Comparison of ENCODE assay signal across 12 mouse cellular contexts in genomic region chr11:60422046-60422668, GRCm38 (mm10). TPM values are rescaled to one million over a fixed set of nuclear protein-coding genes. Genes with fewer than 3 reads are reported as not detected.
A peak's percentile ranks its signal among the peaks of the same experiment; 100 is the strongest.
DNase-seq lines count a peak whose midpoint lies in the region; ATAC-seq and TF ChIP-seq lines count a peak whose summit lies in the region.
"Had no signal": no experiment of that assay in that cellular context is flagged by ENCODE, and none has a peak within 500 bp of the region (broad histone marks: within the 10 kb centered on the region; RNA-seq: fewer than 3 reads in every experiment).

No protein-coding gene starts in this region.

- H3K27ac ChIP-seq in forebrain, postnatal 0 days (ENCODE audit: low read depth, low read length) = no peak overlapping the region
- no peak overlapping the region for H3K27ac ChIP-seq in forebrain, embryonic 15.5 days (replicated peaks)
- H3K27ac ChIP-seq: hindbrain, embryonic 14.5 days had no signal

- no peak overlapping the region for H3K9ac ChIP-seq in forebrain, postnatal 0 days
- H3K9ac ChIP-seq in forebrain, embryonic 15.5 days (replicated peaks) = no peak overlapping the region
- H3K9ac ChIP-seq: hindbrain, embryonic 14.5 days had no signal

- H3K27me3 ChIP-seq in forebrain, postnatal 0 days (ENCODE audit: insufficient read depth, low read length) = no peaks in the 10 kb centered on the region
- H3K27me3 ChIP-seq in forebrain, embryonic 15.5 days = no peaks in the 10 kb centered on the region

- no peak for ATAC-seq in forebrain, postnatal 0 days
- ATAC-seq in forebrain, embryonic 15.5 days (replicated peaks) = no peak
- ATAC-seq: forebrain, embryonic 16.5 days had no signal

- DNase-seq in forebrain, postnatal 0 days = no peak
- peak; percentile 15 for DNase-seq in lung, postnatal 36 days
- no peak for DNase-seq in lung, postnatal 25 days (ENCODE audit: low spot score)
- peak; percentile 16 for DNase-seq in MEL-GATA-1-ER (ENCODE audit: extremely low read depth, low read depth)
- peak; percentile 38 for DNase-seq in retina, embryonic 14.5 days (ENCODE audit: low spot score)
- DNase-seq in spleen, postnatal 10 days (ENCODE audit: low spot score in 2 of 2) = no peak
- no peak for DNase-seq in spleen, adult 18-20 months
- DNase-seq: lung, postnatal 14 days had no signal

- H3K4me1 ChIP-seq in forebrain, postnatal 0 days (ENCODE audit: insufficient read depth) = peaks cover 13% of the 10 kb centered on the region
- H3K4me1 ChIP-seq in forebrain, embryonic 15.5 days = peaks cover 19% of the 10 kb centered on the region

- H3K4me2 ChIP-seq in forebrain, postnatal 0 days (ENCODE audit: low read depth) = no peak overlapping the region
- no peak overlapping the region for H3K4me2 ChIP-seq in forebrain, embryonic 15.5 days (replicated peaks)
- H3K4me2 ChIP-seq: heart, embryonic 11.5 days; hindbrain, embryonic 14.5 days had no signal

- peak; percentile 38 for TF ChIP-seq CTCF in forebrain, postnatal 0 days (IDR thresholded peaks at IDR 0.05; ENCODE audit: low read depth)

- H3K4me3 ChIP-seq in forebrain, postnatal 0 days (ENCODE audit: low read depth, low read length) = no peak overlapping the region
- H3K4me3 ChIP-seq in forebrain, embryonic 15.5 days = no peak overlapping the region

- H3K36me3 ChIP-seq in forebrain, postnatal 0 days (ENCODE audit: insufficient read depth) = 0 out of 2 replicates have a peak, but pooled peaks cover 8% of the 10 kb centered on the region
- peaks cover 3% of the 10 kb centered on the region; the same call in 1 of the 2 replicates for H3K36me3 ChIP-seq in forebrain, embryonic 15.5 days

- H3K9me3 ChIP-seq in forebrain, postnatal 0 days (ENCODE audit: low read length) = no peaks in the 10 kb centered on the region
- H3K9me3 ChIP-seq in forebrain, embryonic 15.5 days = no peaks in the 10 kb centered on the region

- 65% methylated on average over 6 of the region's 6 CpGs for WGBS in forebrain, postnatal 0 days
- 62% methylated on average over 6 of the region's 6 CpGs for WGBS in forebrain, embryonic 15.5 days

RNA-seq across cellular contexts. Expression of gene Atpaf2, which starts 3.9 kb away (rescaled TPM):
- total RNA-seq in forebrain, postnatal 0 days (2014; rRNA removed) = 32.5 and 34.5 TPM in 2 replicates
- 38.2 and 50.8 TPM in 2 replicates for polyA plus RNA-seq in forebrain, postnatal 0 days (2015; fragmentation: Nextera tagmentation; extraction: Ambion mirVana)
- polyA plus RNA-seq in forebrain, embryonic 15.5 days (2015; fragmentation: Nextera tagmentation; extraction: Ambion mirVana) = 49.8 and 49.9 TPM in 2 replicates

RNA-seq across cellular contexts. Expression of gene Gid4, which starts 5.2 kb away (rescaled TPM):
- total RNA-seq in forebrain, postnatal 0 days (2014; rRNA removed) = 30.8 and 35.7 TPM in 2 replicates
- polyA plus RNA-seq in forebrain, postnatal 0 days (2015; fragmentation: Nextera tagmentation; extraction: Ambion mirVana) = 14.8 and 22.6 TPM in 2 replicates
- 27.0 and 27.8 TPM in 2 replicates for polyA plus RNA-seq in forebrain, embryonic 15.5 days (2015; fragmentation: Nextera tagmentation; extraction: Ambion mirVana)

RNA-seq across cellular contexts. Expression of gene Drg2, which starts 32.2 kb away (rescaled TPM):
- total RNA-seq in forebrain, postnatal 0 days (2014; rRNA removed) = 78.1 and 82.6 TPM in 2 replicates
- 79.3 and 83.8 TPM in 2 replicates for polyA plus RNA-seq in forebrain, postnatal 0 days (2015; fragmentation: Nextera tagmentation; extraction: Ambion mirVana)
- 100 and 106 TPM in 2 replicates for polyA plus RNA-seq in forebrain, embryonic 15.5 days (2015; fragmentation: Nextera tagmentation; extraction: Ambion mirVana)

RNA-seq across cellular contexts. Expression of gene Myo15, which starts 47.0 kb away (rescaled TPM):
- 0.24 and 0.54 TPM in 2 replicates for total RNA-seq in forebrain, postnatal 0 days (2014; rRNA removed)
- 0.10 and 0.13 TPM in 2 replicates for polyA plus RNA-seq in forebrain, postnatal 0 days (2015; fragmentation: Nextera tagmentation; extraction: Ambion mirVana)
- 0.05 TPM in 1 of 2 replicates, not detected in the other for polyA plus RNA-seq in forebrain, embryonic 15.5 days (2015; fragmentation: Nextera tagmentation; extraction: Ambion mirVana)

Comparison
In these comparisons a context has a peak if more than half of its experiments do, and no peak if none do; other contexts are left out.
1. DNase-seq: peak in lung, postnatal 36 days (single experiment), MEL-GATA-1-ER (single experiment) and retina, embryonic 14.5 days (single experiment); none in forebrain, postnatal 0 days (single experiment), lung, postnatal 25 days (single experiment), spleen, postnatal 10 days (0 of 2) and spleen, adult 18-20 months (0 of 2).